Mouse (Mus musculus) embryonic fibroblast, embryonic 13.5 days (primary cell): ENCODE data around the gene Hspg2. TPM values are rescaled to one million over a fixed set of nuclear protein-coding genes. Genes with fewer than 3 reads are reported as not detected.

Experiments
- H3K27ac ChIP-seq: 2 replicates; pipeline ENCODE4 v1.5.1; 2012; ENCODE audit warnings: low read length, control low read depth, inconsistent platforms; ENCODE audit not compliant: insufficient read depth
- H3K4me1 ChIP-seq: 2 replicates; pipeline ENCODE4 v1.6.1; 2011; ENCODE audit warnings: low read length; ENCODE audit not compliant: control insufficient read depth, insufficient read depth
- H3K4me3 ChIP-seq: 2 replicates; pipeline ENCODE4 v1.5.1; 2011; ENCODE audit warnings: mild to moderate bottlenecking, control low read depth, low read length; ENCODE audit not compliant: insufficient read depth
- CTCF ChIP-seq: IDR thresholded peaks from 2 replicates; pipeline ENCODE4 v1.5.1; 2011; ENCODE audit warnings: mild to moderate bottlenecking, control low read depth, low read length, moderate library complexity, borderline replicate concordance; ENCODE audit not compliant: insufficient read depth
- POLR2A ChIP-seq: IDR thresholded peaks from 2 replicates; pipeline ENCODE4 v1.6.1; 2011; ENCODE audit warnings: low read depth, mild to moderate bottlenecking, control low read depth, low read length, moderate library complexity
- polyA plus RNA-seq: library from polyadenylated mRNA; stranded (reverse); fragments of >200 nt; gene quantifications from 2 replicates; pipeline ENCODE4 v1.2.4, GENCODE M21; 2011; ENCODE audit warnings: low read depth; ENCODE audit not compliant: missing spikeins, insufficient read length

Gene Hspg2
- polyA plus RNA-seq, 1 experiment: 271 TPM

DNA sequence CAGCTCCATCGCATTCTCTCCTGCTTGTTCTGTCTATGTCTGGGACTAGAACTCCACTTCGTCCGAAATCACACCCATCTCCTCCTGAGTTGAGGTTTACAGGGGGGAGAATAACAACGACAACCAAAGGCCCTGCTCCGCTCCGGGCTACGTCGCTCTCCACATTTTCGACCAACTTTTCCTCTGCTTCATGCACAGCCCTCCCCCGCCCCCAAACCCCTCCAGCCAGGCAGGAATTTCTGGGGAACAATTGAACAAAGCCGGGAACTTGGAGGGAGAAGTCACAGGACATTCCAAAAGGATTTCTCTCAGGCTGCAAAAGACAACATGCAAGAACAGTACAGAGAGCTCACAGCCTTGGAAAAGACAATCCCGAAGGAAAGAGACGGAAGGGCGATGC lies 7.9 kb upstream of the Hspg2 start:
- H3K27ac ChIP-seq: no peak overlapping the region
- no peaks in the 10 kb centered on the region for H3K4me1 ChIP-seq
- TF ChIP-seq CTCF: no peak
- no peak for TF ChIP-seq POLR2A

DNA sequence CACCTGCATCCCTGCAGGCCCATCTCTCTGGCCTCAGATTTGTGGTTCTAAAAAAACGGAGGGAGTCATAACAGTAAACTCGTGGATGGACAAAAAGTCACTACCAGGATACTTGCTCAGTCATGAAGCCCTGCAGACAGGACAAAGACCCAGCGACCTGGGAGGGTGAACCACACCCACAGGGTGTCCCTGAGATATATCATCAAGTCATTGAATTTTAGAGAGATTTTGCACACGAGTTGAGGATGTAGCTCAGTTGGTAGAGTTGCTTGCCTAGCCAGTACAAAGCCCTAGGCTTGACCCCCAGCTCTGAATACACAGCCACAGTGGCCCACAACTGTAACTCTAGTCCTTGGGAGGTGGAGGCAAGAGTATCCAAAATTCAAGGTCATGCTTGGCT lies 7.4 kb upstream of the Hspg2 start:
- no peak overlapping the region for H3K4me3 ChIP-seq
- TF ChIP-seq CTCF (no peak), POLR2A (no peak)
- no peak overlapping the region for H3K27ac ChIP-seq
- H3K4me1 ChIP-seq: no peaks in the 10 kb centered on the region

More for the DNA sequence above, 7.9 kb upstream of the Hspg2 start:
- no peak overlapping the region for H3K4me3 ChIP-seq

DNA sequence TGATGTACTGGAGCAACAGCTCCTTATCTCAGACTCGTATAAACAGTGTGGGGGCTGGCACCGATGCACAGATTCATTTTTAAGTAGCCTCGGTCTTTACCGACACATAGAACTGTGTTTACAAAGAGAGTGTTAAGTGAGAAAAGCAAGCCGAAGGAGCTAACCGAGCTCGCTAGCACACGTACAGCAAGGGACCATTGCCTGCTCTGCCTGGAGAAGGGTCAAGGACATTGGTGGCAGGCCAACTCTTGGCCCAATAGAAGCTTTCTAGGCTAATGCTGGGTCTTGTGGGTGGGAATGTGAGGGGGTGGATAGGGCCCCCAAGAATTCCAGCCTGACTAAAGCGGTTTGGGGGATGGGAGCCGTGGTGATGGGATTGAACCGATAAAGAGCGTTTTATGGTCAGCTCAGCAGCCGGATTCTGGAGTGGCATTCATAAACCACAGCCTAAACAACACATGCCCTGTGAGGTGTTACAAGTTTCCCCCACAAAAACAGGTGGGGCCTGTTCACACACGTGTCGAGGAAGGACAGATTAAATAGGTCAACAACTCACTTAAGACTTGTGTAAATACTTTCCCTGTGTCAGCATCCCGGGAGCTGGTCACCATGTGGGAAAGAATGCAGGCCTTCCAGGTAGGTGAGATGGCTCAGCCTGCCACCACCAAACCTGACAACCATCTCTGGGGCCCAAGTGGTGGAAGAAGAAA lies 6.4 kb upstream of the Hspg2 start:
- Histone ChIP-seq H3K27ac (no peak overlapping the region), H3K4me1 (no peaks in the 10 kb centered on the region), H3K4me3 (no peak overlapping the region)
- no peak for TF ChIP-seq POLR2A
- TF ChIP-seq CTCF: no peak

DNA sequence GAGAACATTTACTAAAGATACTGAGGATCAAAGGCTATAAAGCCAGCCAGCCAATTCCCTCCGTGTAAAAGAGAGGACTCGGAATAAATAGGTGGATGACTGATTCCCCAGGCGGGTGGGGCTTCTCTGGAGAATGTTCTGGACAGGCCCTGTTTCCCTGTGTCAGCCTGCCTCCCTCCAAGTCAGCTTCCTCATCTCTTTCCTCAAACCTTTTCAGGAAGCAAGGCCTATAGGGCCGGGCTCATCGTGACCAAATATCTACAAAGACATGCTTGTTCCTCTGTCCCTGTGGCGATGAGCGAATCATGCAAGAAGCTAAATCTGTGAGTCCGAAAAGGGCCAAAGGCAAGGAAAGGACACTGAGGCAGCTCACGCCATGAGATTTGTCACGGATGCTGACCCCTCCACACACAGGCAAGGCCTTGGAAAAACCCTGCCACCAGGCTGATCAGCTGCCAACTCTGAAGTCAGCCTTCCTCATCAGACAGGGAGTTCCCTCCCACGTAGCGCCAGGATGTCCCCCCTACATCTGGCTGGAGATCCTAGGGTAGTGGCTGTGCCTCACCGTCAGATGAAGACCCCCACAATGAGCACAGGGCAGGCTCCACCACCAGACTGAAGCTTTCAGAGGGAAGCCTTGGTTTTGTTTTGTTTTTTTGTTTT lies 3.3 kb upstream of the Hspg2 start:
- no peak overlapping the region for H3K27ac ChIP-seq

DNA sequence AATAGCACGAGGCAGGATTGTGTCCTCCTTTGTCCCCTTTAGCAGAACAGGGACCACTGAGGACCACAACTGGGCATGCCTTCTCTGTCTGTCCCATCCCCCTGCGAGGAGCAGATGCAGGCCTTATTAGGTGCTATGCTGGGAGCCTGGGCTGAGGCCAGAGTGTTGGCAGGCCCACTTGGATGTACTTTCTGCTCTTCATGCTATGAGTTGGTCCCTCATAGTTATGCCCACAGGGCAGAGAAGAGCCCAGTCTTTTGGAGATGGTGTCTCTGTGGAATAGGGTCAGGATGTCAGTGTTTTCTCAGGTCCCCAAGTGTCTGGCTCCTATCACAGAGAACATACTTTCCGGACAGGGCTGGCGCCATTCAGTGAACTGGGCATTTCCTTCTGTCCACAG lies 1.6 kb upstream of the Hspg2 start:
- Histone ChIP-seq H3K4me3 (no peak overlapping the region), H3K27ac (no peak overlapping the region), H3K4me1 (0 out of 2 replicates have a peak, but pooled peaks cover 3% of the 10 kb centered on the region)
- no peak for TF ChIP-seq POLR2A
- TF ChIP-seq CTCF: no peak

More for the DNA sequence above, 3.3 kb upstream of the Hspg2 start:
- no peaks in the 10 kb centered on the region for H3K4me1 ChIP-seq
- H3K4me3 ChIP-seq: no peak overlapping the region
- no peak for TF ChIP-seq POLR2A
- TF ChIP-seq CTCF: no peak

DNA sequence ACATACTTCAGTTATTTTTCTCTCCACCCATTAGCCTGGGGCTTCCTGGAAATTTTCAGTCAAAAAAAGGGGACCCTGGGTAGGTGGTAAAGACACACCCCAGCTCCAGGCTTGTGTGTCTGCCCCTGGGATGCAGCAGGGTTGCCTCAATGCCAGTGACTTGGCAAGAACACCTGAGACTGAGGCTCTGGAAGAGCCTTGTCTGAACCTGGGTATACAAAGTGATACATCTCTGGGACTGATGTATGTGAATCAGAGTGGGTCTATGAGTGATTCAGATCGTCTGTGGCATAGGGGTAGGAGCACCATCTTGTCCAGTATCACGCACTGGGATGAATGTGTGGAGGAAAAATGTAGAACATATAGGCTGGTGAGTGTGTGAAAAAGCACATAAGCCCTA lies 1.0 kb upstream of the Hspg2 start:
- no peak for TF ChIP-seq CTCF
- TF ChIP-seq POLR2A: peak; percentile 34; the same call in 1 of the 2 replicates
- no peak overlapping the region for H3K4me3 ChIP-seq
- no peak overlapping the region; the same call in 1 of the 2 replicates for H3K27ac ChIP-seq
- 0 out of 2 replicates have a peak, but pooled peaks cover 3% of the 10 kb centered on the region for H3K4me1 ChIP-seq

DNA sequence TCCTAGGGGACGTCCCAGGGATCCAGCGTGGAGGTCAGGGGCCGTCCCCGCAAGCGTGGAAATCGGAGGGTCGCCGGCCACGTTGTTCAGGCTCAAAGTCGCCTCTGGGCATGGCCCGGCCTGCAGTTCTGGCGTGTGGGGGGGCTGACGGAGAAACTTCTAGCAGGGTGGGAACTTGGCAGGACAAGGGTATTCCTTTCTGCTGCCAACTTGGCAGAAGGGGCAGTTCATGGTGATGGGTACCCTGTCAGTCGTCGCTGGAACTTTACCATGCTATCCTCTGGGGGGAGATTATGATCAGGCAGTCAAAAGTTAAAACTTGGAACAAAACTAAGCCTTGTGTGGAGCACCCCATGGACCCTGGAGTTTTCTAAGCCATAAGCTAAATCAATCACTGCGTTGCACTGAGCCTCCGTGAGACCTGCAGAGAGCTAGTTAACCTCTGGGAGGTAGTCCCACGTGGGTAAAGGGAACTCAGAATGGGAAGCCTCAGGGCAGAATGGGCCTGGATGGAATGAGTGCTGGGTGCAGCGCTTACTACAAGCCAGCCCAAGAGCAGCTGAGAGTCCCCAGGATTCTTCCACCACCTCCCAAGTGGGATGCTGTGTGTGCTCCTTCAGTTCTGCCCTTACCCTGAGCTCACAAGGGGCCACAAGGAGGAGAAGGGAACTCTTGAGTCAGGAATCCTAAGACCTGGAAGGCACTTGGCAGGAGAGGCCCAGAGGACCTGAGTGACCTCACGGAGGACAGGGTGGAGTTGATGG lies 694 bp downstream of the Hspg2 start:
- H3K4me1 ChIP-seq: peaks cover 10% of the 10 kb centered on the region; the same call in 1 of the 2 replicates
- H3K4me3 ChIP-seq: peak overlapping the region; percentile 83
- TF ChIP-seq CTCF: no peak
- no peak for TF ChIP-seq POLR2A
- H3K27ac ChIP-seq: peak overlapping the region; percentile 78

DNA sequence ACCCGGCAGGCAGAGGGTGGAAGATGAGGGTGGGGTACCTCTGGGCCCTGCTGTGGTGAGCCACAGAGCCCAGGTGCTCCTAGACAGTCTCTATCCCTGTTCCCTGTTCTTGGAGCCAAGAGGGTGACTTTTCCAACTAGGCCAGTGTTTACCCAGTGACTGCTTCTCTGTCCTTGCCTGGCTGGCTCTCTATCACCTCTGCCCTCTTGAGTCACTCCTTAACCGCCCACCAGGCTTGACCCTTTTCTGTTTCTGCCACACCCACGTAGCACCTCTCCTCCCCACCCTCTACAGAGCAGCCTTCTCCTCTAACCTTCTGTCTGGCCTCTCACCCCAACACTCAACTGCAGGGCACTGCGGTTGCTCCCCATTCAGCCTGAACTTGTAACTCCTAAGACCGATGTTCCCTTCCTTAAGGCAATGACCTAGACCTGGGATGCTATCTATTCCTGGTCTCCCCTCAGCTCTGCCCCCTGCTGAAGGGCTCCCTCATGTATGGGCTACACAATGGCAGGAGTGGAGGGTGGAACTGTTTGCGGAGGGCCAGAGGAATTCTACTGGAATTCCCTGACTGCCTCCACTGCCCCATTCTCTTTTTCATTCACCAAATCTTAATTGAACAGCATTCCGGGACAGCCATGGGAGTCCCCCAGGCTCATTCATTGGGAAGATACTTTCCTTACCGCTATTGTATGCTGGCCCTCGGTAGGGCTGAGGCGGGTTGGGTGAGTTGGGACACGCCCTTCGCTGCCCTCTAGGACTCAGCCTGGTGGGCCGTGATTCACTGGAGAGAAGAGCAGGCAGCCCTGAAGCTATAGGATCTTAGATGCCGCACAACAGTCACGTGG lies 1.5 kb downstream of the Hspg2 start:
- peak; percentile 34; the same call in 1 of the 2 replicates for TF ChIP-seq POLR2A
- no peak for TF ChIP-seq CTCF
- H3K27ac ChIP-seq: peak overlapping the region; percentile 78
- peaks cover 13% of the 10 kb centered on the region; the same call in 1 of the 2 replicates for H3K4me1 ChIP-seq
- peak overlapping the region; percentile 83 for H3K4me3 ChIP-seq
